Mouse (Mus musculus) mouse trophoblast stem cell (cell line): ENCODE measurements around the gene Elmod1.

Experiments used
- in situ Hi-C, 2 experiments: fragments of 300-500 bp; cut with MseI, MboI; formaldehyde crosslinking; loops; 2 replicates in 1 of 2; 3 replicates in 1 of 2; pipeline ENCODE4 v1.15.1; 2025

Gene Elmod1

DNA sequence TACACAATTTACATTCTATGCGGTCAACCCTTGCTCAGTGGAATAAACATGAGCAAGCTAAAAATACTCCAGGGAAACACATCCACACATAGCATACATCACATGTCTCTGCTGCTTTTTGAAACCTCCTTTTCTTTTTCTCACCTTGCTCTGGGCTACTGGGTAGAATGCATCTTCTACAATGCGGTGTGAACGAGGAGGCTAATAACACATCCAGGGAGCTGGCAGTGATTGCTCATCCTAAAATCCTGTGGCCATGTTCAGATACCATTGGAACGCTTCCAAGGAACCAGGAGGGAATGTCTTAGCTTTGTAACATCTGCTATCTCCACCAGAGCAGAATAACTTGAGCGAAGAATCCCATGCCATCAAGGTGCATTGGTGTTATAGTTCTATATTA, 64.8 kb downstream of the Elmod1 start:
- in situ Hi-C loops, result no loop called here

DNA sequence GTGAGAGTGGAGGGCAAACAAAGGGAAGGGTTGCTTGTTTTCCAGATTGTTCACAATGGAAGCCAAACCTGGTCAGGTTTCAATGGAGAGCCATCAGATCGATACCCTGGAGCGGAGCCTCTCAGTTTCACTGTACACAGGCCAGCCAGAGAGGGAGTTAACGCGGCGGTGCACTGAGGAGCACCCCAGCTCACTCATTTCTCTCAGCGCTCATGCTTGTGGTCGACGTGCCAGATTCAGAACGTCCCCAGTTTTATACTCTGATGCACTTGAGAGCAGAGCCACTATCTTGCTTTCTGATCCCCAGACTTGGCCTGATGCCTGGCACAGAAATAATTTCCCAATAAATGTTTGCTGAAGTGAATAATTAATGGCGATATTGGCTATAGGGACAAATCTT, 68.3 kb downstream of the Elmod1 start:
- in situ Hi-C loops, result no loop called here

GRCm38 (mm10) chr9:53905418-53905817, 69.7 kb downstream of the Elmod1 start:
- in situ Hi-C loops, result no loop called here

GRCm38 (mm10) chr9:53903215-53903842, 71.8 kb downstream of the Elmod1 start:
- in situ Hi-C loops, result no loop called here

DNA sequence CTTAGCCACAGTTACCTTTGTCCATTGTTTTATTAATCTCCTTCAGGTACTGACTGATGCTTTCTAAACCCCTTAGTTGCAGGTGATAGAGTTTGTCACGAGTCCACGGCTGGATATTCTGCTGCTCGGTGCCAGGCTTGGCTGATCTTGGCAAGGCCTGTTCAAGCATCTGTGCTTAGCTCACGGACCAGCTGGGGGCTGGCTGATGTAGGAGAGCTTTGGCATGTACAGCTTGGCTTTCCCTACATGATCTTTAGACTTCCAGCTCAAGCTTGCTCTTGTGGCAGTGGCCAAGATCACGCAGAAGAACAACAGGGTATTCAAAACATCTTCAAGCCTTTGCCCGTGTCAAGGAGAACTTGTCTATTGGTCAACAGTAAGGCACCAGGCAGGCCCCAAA, 75.3 kb downstream of the Elmod1 start:
- in situ Hi-C loops, result loop anchor here (10.0 to 25.0 kb wide), 2 partner anchors 85 to 212 kb away; no protein-coding TSS in a partner anchor

DNA sequence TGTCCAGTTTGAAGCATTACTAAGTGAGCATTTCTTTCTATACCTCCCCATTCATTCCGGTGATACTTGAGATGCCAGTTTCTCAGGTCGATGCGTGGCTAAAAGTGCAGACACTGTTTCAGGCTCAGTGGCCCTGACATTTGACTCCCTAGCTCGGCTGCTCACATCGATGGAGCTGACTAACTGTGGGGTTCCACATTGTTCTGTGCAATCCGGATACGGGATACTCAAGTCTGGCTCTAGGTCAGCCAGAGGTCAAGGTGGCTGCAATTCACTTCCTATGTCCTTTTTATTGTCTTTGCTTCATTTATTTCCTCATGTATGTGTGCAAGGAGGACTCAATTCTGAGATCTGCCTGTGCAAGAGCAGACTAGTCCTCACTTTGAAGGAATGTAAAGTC, 79.3 kb downstream of the Elmod1 start:
- in situ Hi-C loops, result loop anchor here (10.0 to 25.0 kb wide), 2 partner anchors 89 to 216 kb away; no protein-coding TSS in a partner anchor

DNA sequence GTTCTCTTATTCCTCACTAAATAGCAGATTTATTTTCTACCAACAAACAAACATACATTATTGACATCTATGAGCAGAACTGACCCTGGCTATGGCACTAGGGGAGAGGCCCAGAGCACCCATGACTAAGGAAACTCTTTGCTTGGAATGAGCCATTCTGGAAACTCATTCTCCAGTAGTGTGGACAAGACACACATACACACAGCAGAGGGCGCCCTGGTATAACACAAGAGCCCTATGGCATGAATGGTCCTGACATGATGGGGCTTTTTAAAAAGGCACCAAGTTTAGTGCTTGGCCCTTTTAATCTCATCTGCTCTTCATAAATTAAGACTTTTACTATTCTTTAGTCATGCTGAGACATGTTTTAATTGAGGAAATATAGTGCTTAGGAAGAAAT, 85.0 kb downstream of the Elmod1 start:
- in situ Hi-C loops, result loop anchor here (10.0 to 25.0 kb wide), 2 partner anchors 95 to 222 kb away; no protein-coding TSS in a partner anchor

- in situ Hi-C loops, result loop anchor here in 1 of 2 experiments (25.0 kb wide), 1 partner anchor 229 kb away; no protein-coding TSS in a partner anchor
Observed at GRCm38 (mm10) chr9:53883588-53884280, 91.4 kb downstream of the Elmod1 start.

DNA sequence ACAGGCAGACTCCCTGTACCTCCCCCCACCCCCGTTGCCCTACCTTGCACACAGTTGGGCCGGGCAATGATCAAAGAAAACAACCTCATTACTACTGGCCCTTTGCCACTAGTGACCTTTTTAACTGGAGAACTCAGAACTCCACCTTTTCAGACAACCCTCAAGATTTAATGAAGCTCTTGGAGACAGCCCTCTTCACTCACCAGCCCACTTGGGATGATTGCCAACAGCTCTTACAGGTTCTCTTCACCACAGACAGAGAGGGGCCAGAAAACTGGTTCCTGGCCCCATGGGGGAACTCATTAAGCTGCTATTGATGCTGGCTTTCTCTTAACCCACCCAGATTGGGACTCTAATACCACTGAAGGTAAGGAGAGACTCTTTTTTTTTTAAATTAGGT, 97.7 kb downstream of the Elmod1 start:
- in situ Hi-C loops, result loop anchor here in 1 of 2 experiments (25.0 kb wide), 1 partner anchor 235 kb away; no protein-coding TSS in a partner anchor

DNA sequence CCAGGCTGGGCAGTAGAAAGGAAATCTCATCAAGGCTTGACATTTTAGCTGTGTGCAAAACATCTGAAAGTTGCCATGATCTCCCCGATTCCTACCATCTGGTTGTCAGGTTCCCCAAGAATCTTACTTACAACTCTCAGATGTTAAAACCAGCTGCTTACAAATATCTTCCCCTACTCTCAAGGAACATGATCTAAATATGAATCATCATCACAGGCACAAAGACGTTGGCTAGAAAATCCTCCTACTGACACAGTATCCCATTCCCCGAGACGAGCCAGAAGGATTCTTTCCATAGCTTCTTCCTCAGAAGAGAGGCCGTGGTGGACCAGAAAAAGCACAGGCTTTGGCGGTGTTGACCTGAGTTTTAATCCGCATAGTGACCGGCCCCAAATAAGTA, 101.9 kb downstream of the Elmod1 start:
- in situ Hi-C loops, result no loop called here
